In genomic region chr12:110120141-110120540, GRCm38 (mm10) we compare ENCODE assay signal across 9 mouse cellular contexts.
A peak's percentile ranks its signal among the peaks of the same experiment; 100 is the strongest.
DNase-seq lines count a peak whose midpoint lies in the region; ATAC-seq lines count a peak whose summit lies in the region.
"Had no signal": no experiment of that assay in that cellular context is flagged by ENCODE, and none has a peak within 500 bp of the region (broad histone marks: within the 10 kb centered on the region; RNA-seq: fewer than 3 reads in every experiment).

No protein-coding gene starts in this region.

- no peak for ATAC-seq in megakaryocyte, adult 5-6 weeks (ENCODE audit: poor library complexity, severe bottlenecking)

- DNase-seq in layer of hippocampus, adult 11-12 months (ENCODE audit: low spot score), result peak; percentile 28
- DNase-seq in layer of hippocampus, postnatal 25 days (ENCODE audit: extremely low spot score in 1 of 2, low spot score in 1 of 2), result no peak
- peak; percentile 20 for DNase-seq in NIH3T3 (ENCODE audit: low read depth)
- DNase-seq in layer of hippocampus, adult 18-20 months (ENCODE audit: low spot score in 2 of 2), result peak; percentile 48 to 79
- peak; percentile 17 for DNase-seq in lung, postnatal 14 days
- DNase-seq in adrenal gland, adult 2 months, result no peak
- DNase-seq: gastrocnemius, adult 2 months; thymus, adult 2 months had no signal

Comparison
In these comparisons a context has a peak if more than half of its experiments do, and no peak if none do; other contexts are left out.
1. DNase-seq: peak in layer of hippocampus, adult 11-12 months (single experiment), NIH3T3 (single experiment), layer of hippocampus, adult 18-20 months (2 of 2) and lung, postnatal 14 days (single experiment); none in layer of hippocampus, postnatal 25 days (0 of 2) and adrenal gland, adult 2 months (single experiment).